Mouse (Mus musculus) gastrocnemius, adult 8-10 months (tissue): ENCODE results near the gene Prap1. TPM values are rescaled to one million over a fixed set of nuclear protein-coding genes. Genes with fewer than 3 reads are reported as not detected.

Experiments used
- DNase-seq, 2 experiments: peaks; one replicate each; pipeline ENCODE4 v3.0.0; 2022; ENCODE audit warnings: low spot score in 2 of 2
- total RNA-seq, 4 experiments: library from RNA; stranded (reverse); gene quantifications; 2 replicates each; pipeline ENCODE4 v1.2.4; 2022

Gene Prap1
- total RNA-seq, result not detected

DNA sequence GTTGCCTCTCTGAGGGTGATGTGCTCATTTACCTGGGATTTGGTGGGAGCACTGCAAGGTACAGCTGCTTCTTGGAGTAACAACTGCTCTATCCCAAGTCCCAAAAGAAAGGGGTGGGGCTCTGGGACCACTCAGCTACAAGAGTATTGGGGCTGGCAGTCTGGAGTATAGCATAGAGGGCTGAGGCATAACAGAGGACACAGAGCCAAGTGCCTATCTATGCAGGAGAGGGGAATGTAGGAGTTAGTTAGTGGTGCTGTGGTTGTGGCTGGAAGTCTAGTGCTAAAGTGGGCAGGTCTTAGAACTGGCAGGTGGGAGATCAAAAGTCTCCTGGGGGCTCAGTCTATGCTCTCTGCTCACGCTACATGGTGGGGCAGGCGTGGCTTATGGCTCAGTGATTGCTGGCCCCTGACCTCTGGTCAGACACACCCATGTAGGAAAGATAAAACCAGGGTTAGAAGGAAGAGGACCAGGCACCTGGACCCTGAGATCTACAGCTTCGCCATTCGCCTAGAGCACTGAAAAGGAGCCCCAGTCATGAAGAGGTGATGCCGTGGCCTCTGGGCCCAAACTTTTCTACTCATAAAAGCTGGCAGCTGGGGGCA is at the start of gene Prap1:
Gene Prap1, plus strand, starts transcription at position 472 of the 605 bp plus-strand sequence.
- no peak for DNase-seq

- no peak for DNase-seq
These were observed 47.6 kb upstream of the Prap1 start for GRCm38 (mm10) chr7:140045546-140045945.

- DNase-seq, result no peak
These were observed 45.3 kb upstream of the Prap1 start for GRCm38 (mm10) chr7:140047811-140048311.

- no peak for DNase-seq
These were observed 44.7 kb upstream of the Prap1 start, which contains the start of gene Msx3 for GRCm38 (mm10) chr7:140048361-140049114. TSS of gene Msx3 (minus strand) at chr7:140049089.

DNA sequence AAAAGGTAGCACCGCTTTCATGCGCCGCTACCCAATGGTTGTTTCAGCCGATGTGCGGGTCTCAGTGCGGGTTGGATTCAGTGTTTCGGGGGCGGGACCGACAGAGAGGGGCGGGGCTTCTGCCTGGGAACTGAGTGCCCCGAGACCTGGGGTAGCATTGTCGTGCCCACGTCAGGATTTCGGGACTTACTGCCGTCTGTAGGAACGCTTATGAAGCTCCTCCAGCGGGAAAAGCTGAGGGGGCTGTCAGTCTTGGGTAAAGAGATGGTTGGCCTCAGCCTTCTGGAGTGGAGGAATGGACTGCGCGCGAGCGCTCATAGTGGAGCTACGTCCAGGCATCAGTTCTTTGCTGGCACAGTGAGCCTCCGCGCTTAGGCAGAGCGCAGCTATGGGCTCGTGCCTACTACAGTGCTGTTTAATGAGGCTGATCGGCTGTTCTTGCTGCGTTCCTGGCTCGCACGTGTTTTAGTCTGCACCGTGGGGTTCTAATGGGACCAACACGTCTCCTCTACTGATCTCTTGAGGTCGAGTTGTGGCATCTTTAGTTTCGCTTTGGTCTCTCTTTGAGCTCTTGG is 44.0 kb upstream of the Prap1 start:
- no peak for DNase-seq

- DNase-seq, result no peak
These were observed 39.1 kb upstream of the Prap1 start for GRCm38 (mm10) chr7:140054124-140054523.

- DNase-seq, result no peak
These were observed 35.5 kb upstream of the Prap1 start for GRCm38 (mm10) chr7:140057413-140058407.

DNA sequence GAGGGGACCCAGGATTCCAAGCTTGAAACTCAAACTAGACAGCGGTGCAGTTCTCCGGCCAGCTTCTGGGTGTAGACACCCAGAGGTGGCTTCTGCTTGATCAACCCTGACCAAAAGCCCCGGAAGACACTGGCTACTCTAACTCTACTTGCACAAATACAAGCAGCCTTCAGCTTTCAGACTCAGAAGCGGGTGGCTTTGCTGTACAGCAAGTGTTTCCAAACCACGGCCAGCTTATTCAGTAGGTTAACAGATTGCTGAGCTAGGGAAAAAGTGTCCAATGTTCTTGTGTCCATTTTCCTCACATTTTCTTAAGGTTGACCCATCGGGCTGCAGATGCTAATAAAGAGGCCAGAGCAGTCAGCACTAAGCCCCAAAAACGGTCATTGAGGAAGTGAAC is 34.7 kb upstream of the Prap1 start:
- DNase-seq, result no peak

DNA sequence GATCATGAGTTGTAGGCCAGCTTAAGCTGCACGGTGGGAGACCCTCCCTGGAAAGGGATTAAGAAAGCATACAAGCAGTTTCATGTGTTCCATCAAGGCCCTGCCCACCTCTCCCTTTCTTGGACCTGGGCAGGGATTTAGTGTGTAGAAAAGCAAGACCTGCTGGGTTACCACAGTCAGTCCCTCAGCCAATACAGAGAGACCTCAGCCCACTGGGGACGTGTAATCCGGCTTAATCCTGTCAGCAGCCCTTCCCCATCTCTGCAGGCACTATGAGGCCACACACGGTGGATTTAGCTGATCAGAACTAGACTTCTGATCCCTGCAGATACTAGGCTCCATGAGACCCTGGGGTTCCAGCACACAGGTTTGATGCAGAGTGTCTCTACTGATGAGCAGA is 33.6 kb upstream of the Prap1 start:
- no peak for DNase-seq

- no peak for DNase-seq
These were observed 32.0 kb upstream of the Prap1 start for GRCm38 (mm10) chr7:140060936-140061831.

DNA sequence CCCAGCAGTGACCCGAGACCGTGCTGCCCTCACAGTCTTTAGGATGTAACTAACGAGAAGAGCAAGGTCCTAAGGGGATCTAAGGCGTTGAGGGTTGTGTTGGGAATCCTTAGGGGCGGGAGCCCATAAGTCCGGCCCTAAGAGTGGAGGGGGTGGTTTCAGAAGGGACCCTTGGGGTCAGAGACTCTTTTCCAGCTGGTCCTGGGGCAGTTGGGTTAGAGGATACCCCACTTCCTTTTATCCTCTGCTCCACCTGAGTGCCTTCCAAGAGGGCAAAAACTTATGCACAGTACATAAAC is 31.4 kb upstream of the Prap1 start:
- no peak for DNase-seq

GRCm38 (mm10) chr7:140062307-140062706 is 30.9 kb upstream of the Prap1 start:
- DNase-seq, result no peak

GRCm38 (mm10) chr7:140063092-140063491 is 30.1 kb upstream of the Prap1 start:
- DNase-seq, result peak; percentile 29 to 48

- DNase-seq, result no peak
These were observed 25.8 kb upstream of the Prap1 start for GRCm38 (mm10) chr7:140067397-140067796.

DNA sequence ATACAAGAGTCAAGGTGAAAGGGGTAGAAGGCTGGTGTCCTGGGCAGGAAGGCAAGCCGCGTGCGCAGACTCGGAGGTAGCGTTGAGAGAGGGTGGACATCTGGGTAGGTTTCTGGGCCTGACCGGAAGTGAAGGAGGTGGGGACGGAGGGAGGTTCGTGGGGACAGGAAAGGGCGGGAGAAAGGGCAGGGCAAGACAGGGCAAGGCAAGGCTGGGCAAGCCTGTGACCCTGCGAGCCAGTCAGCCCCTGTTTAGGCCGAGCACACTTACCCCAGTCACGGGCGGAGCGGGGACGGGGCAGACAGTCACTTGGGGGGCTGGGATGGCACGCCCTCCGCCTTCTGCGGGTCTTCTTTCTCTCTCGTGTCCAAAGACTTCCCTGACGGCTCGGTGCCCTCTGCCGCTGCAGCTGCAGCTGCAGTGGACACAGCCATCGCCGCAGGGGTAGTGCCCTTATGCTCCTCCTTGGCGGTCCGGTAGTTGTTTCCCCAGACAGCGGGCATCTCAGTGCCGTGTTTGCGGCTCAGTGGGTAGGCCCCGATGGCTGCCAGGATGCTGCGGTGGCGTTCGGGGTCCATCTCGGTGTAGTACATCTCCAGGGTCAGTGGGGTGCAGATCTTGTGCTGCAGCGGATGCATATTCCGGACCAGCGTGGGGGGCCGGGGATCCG is 23.0 kb upstream of the Prap1 start:
- no peak for DNase-seq

DNA sequence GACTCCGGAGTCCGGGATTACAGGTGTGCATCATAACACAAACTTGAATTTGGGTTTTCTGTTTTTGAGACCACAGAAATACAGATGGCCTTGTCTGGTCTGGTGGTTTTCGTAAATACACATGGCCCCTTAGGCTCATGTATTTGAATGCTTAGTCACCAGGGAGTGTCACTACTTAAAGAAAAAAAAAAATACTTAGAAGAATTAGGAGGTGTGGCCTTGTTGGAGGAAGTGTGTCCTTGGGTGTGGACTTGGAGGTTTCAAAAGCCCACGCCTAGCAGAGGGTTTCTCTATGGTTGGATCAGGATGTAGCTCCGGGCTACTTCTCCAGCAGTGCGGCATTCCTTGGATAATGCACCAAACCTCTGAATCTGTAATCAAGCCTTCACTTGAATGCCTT is 15.5 kb upstream of the Prap1 start:
- no peak for DNase-seq

DNA sequence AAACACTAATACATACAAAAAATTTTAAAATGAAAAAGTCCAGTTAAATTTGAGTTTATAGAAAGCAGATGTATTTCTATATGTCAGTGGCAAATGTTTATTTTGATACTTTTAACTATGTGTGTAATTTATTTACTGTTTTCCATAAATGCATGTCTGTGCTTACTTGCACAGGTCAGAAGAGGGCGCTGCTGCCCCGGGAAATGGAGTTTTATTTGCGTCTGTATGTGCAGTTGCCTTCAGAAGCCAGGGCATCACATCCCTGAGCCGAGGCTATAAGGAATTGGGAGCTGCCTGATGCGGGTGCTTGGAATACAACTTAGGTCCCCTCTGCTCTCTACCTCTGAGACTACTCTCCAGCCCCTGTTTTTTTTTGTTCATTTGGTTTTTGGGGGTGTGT is 14.5 kb upstream of the Prap1 start:
- DNase-seq, result peak in 1 of 2 experiments; percentile 31

- DNase-seq, result no peak
These were observed 12.6 kb upstream of the Prap1 start for GRCm38 (mm10) chr7:140080503-140081156.
